Mouse (Mus musculus) heart, adult 2 months (tissue): ENCODE data around the gene Plxdc1. TPM values are rescaled to one million over a fixed set of nuclear protein-coding genes. Genes with fewer than 3 reads are reported as not detected.

Experiments
- DNase-seq, 2 experiments: peaks; one replicate each; pipeline ENCODE4 v3.0.0; 2021
- H3K27ac ChIP-seq: fragments of 200-600 bp; 2 replicates; pipeline ENCODE4 v1.8.1; 2022
- H3K27me3 ChIP-seq: fragments of 200-500 bp; 2 replicates; pipeline ENCODE4 v1.6.1; 2012; ENCODE audit warnings: mild to moderate bottlenecking, low read length, inconsistent platforms, mixed read lengths; ENCODE audit not compliant: control insufficient read depth, insufficient read depth
- H3K36me3 ChIP-seq: fragments of 200-500 bp; 2 replicates; pipeline ENCODE4 v1.6.1; 2012; ENCODE audit warnings: low read length, inconsistent platforms; ENCODE audit not compliant: control insufficient read depth, insufficient read depth
- H3K4me1 ChIP-seq: fragments of 200-500 bp; 2 replicates; pipeline ENCODE4 v1.6.1; 2011; ENCODE audit warnings: low read length; ENCODE audit not compliant: control insufficient read depth, insufficient read depth
- H3K4me3 ChIP-seq: fragments of 200-600 bp; 2 replicates; pipeline ENCODE4 v1.8.1; 2022
- H3K79me2 ChIP-seq: fragments of 200-500 bp; replicated peaks from 2 replicates; pipeline ENCODE4 v1.6.1; 2012; ENCODE audit warnings: mild to moderate bottlenecking, inconsistent platforms, low read length, moderate library complexity, mixed read lengths; ENCODE audit not compliant: control insufficient read depth, insufficient read depth
- H3K9ac ChIP-seq: fragments of 200-500 bp; 2 replicates; pipeline ENCODE4 v1.6.1; 2012; ENCODE audit warnings: low read depth, mild to moderate bottlenecking, control low read depth, inconsistent platforms, low read length, mixed read lengths
- CTCF ChIP-seq: fragments of 200-600 bp; IDR thresholded peaks from 2 replicates; pipeline ENCODE4 v1.8.1; 2022; ENCODE audit warnings: antibody characterized with exemption, mild to moderate bottlenecking, moderate library complexity
- EP300 ChIP-seq: fragments of 200-500 bp; IDR thresholded peaks from 2 replicates; pipeline ENCODE4 v1.6.1; 2011; ENCODE audit warnings: low read depth, low read length, control low read depth; ENCODE audit not compliant: insufficient read depth
- POLR2A ChIP-seq: fragments of 200-500 bp; IDR thresholded peaks from 2 replicates; pipeline ENCODE4 v1.6.1; 2011; ENCODE audit warnings: mild to moderate bottlenecking, low read depth, low read length, control low read depth; ENCODE audit not compliant: insufficient read depth
- WGBS: fragments of 180-500 bp; shearing (Covaris S2); methylation state at CpG from one replicate; pipeline ENCODE4 v1.1.7; 2018; 5-methylcytosine and 5-hydroxymethylcytosine counted together
- intact Hi-C: fragments of 180-260 bp; cut with DNase I; formaldehyde crosslinking; loops from one replicate; pipeline ENCODE4 v1.15.1; 2025
- polyA plus RNA-seq: library from polyadenylated mRNA; depleted of rRNA; stranded (reverse); fragments of >200 nt; gene quantifications from 2 replicates; pipeline ENCODE4 v1.2.3, GENCODE M21; 2012
- total RNA-seq, 2 experiments: library from RNA; stranded (reverse); gene quantifications; 2 replicates each; pipeline ENCODE4 v1.2.3; 2021

The Plxdc1 gene
- total and polyA plus RNA-seq, 3 experiments: 4.5 to 6.6 (median 5.5) TPM

GRCm38 (mm10) chr11:97935913-97936575 lies 50.2 kb downstream of the Plxdc1 start:
- DNase-seq: no peak
- H3K36me3 ChIP-seq: no peaks in the 10 kb centered on the region
- no peak for TF ChIP-seq EP300
- no peak for TF ChIP-seq CTCF
- no peak for TF ChIP-seq POLR2A
- H3K27ac ChIP-seq: no peak overlapping the region
- no peaks in the 10 kb centered on the region for H3K27me3 ChIP-seq
- no peak overlapping the region for H3K9ac ChIP-seq
- WGBS: 41% methylated on average over 4 of the region's 4 CpGs
- H3K4me3 ChIP-seq: no peak overlapping the region
- no peaks in the 10 kb centered on the region for H3K4me1 ChIP-seq
- intact Hi-C loops: loop anchor here (2.0 kb wide), 1 partner anchor 51 kb away; the partner anchor contains the start of gene Plxdc1
- H3K79me2 ChIP-seq: no peaks in the 10 kb centered on the region

DNA sequence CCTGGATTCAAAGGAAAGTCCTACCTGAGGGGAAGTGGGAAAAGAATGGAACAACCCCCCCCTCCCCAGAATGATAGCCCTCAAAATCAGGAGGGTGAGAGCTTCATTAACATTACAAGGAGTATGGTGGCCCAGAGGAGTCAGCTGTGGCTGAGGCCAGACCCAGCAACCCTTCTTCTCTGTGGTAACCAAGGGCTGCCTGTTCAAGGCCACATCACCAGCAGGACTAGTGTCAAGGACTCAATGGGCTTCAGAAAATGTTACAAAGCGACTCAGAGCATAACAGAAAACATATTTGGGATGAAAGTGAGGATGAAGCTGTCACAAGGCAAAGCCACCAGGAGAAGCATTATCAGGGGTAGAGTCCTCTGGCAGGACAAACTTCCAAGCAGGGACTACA lies 52.7 kb downstream of the Plxdc1 start:
- no peak for DNase-seq
- intact Hi-C loops: no loop called here
- H3K4me3 ChIP-seq: no peak overlapping the region

GRCm38 (mm10) chr11:97928905-97929304 lies 57.3 kb downstream of the Plxdc1 start:
- Histone ChIP-seq H3K4me3 (no peak overlapping the region), H3K27me3 (no peaks in the 10 kb centered on the region), H3K4me1 (no peaks in the 10 kb centered on the region), H3K27ac (peak overlapping the region; percentile 31), H3K36me3 (no peaks in the 10 kb centered on the region), H3K9ac (no peak overlapping the region), H3K79me2 (no peaks in the 10 kb centered on the region)
- 46% methylated on average over 4 of the region's 4 CpGs for WGBS
- intact Hi-C loops: no loop called here
- no peak for DNase-seq
- TF ChIP-seq POLR2A (no peak), EP300 (no peak), CTCF (no peak)

More for the DNA sequence above, 52.7 kb downstream of the Plxdc1 start:
- no peaks in the 10 kb centered on the region for H3K36me3 ChIP-seq
- WGBS: 88% methylated on average over 1 of the region's 1 CpGs
- H3K9ac ChIP-seq: no peak overlapping the region
- H3K27ac ChIP-seq: no peak overlapping the region
- no peaks in the 10 kb centered on the region for H3K27me3 ChIP-seq
- no peaks in the 10 kb centered on the region for H3K4me1 ChIP-seq
- no peak for TF ChIP-seq EP300
- H3K79me2 ChIP-seq: no peaks in the 10 kb centered on the region

GRCm38 (mm10) chr11:97924217-97924616 lies 62.0 kb downstream of the Plxdc1 start:
- no peak for DNase-seq
- intact Hi-C loops: no loop called here
- no peaks in the 10 kb centered on the region for H3K79me2 ChIP-seq
- TF ChIP-seq EP300: no peak
- no peak for TF ChIP-seq POLR2A
- no peak for TF ChIP-seq CTCF
- no peak overlapping the region for H3K4me3 ChIP-seq
- H3K36me3 ChIP-seq: no peaks in the 10 kb centered on the region
- no peaks in the 10 kb centered on the region for H3K4me1 ChIP-seq
- WGBS: 89% methylated on average over 10 of the region's 10 CpGs
- no peak overlapping the region for H3K27ac ChIP-seq
- H3K9ac ChIP-seq: no peak overlapping the region
- H3K27me3 ChIP-seq: no peaks in the 10 kb centered on the region

DNA sequence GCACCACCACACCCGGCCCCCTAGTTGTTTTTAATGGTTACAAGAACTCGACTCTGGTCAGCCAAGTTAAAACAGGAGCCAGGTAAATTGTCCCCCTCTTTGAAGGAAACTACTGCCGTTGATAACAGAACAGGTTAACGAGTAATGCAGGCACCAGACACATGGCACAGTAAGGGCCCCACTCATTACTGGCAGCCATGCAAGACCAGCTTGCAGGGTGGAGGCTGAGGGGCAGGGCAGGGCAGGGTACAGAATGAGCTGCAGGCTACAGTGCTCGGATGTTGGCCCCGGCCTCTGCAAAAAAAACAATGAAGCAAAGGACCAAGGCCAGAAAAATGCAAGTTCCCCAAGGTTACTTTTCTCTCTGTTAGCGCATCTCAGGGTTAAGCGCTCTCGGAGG lies 62.6 kb downstream of the Plxdc1 start:
- H3K4me1 ChIP-seq: no peaks in the 10 kb centered on the region
- H3K36me3 ChIP-seq: no peaks in the 10 kb centered on the region
- H3K27ac ChIP-seq: no peak overlapping the region
- no peak overlapping the region for H3K9ac ChIP-seq
- intact Hi-C loops: no loop called here
- H3K27me3 ChIP-seq: no peaks in the 10 kb centered on the region
- no peak for DNase-seq
- H3K4me3 ChIP-seq: no peak overlapping the region
- WGBS: 78% methylated on average over 9 of the region's 9 CpGs
- TF ChIP-seq CTCF (no peak), EP300 (no peak), POLR2A (no peak)
- no peaks in the 10 kb centered on the region for H3K79me2 ChIP-seq

DNA sequence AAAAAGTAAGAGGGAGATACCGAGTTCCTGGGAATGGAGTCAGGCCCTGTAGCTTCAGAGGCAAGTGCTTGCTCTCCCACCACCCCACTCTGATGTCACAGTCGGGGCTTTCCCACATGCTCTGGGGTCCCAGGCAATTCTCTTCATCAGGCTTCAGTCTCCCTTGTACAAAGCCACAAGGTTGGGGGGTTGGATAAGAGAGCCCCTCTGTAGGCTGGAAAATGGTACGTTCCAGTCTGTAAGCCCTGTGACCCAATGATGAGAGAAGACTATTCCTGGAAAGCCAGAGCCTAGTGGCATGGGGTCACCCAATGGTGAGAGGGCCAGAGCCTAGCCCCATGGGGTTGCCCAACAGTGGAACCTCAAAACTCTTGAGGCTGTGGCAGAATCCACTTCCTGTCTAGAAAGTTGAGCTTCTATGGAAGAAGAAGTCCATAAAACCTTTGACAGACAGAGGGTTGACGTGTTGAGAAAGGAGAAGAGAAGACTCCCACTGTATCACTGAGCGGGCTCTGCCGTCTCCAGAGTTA lies 70.2 kb downstream of the Plxdc1 start:
- no peaks in the 10 kb centered on the region for H3K27me3 ChIP-seq

More for the DNA sequence above, 70.2 kb downstream of the Plxdc1 start:
- H3K79me2 ChIP-seq: no peaks in the 10 kb centered on the region
- no peak overlapping the region for H3K27ac ChIP-seq
- H3K9ac ChIP-seq: no peak overlapping the region
- no peak for DNase-seq
- no peaks in the 10 kb centered on the region for H3K36me3 ChIP-seq
- no peaks in the 10 kb centered on the region for H3K4me1 ChIP-seq
- WGBS: 89% methylated on average over 6 of the region's 6 CpGs
- no peak overlapping the region for H3K4me3 ChIP-seq
- intact Hi-C loops: no loop called here
- TF ChIP-seq POLR2A: no peak
- TF ChIP-seq EP300: no peak
- no peak for TF ChIP-seq CTCF
